1 mouse cellular context compared by ENCODE assay signal in the genomic region with DNA sequence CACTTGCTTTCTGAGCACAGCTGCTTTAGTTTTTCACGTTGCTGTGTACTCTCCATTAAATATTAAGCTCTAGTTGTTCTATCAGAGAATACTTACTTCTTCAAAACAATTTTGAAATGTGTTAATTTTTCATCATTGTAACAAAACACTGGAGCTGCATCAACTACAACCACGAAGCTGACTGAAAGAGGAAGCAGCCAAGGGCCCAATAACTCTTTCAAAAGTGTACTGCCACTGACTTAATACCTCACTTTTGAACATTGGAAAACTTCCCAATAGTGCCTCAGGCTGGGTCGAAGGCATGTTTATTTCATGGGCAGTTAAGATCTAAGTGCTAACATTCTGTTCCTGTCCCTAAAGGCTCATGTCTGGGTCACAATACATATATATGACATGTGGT.
TF ChIP-seq lines count a peak whose summit lies in the region.

No protein-coding gene starts in this region.

TF ChIP-seq in MEL, 35 proteins besides CTCF, POLR2A, EP300 and RAD21:
- TF ChIP-seq KAT2A (conservative IDR thresholded peaks at IDR 0.05; ENCODE audit: low read depth, low read length) (no peak), SMC3 (IDR thresholded peaks at IDR 0.05; ENCODE audit: low read depth, low read length) (no peak), MAZ (IDR thresholded peaks at IDR 0.05; ENCODE audit: low read depth, low read length) (no peak), ZNF384 (IDR thresholded peaks at IDR 0.05; ENCODE audit: low read depth, low read length) (no peak), JUND (IDR thresholded peaks at IDR 0.05; ENCODE audit: low read depth, low read length) (no peak), CHD1 (IDR thresholded peaks at IDR 0.05; ENCODE audit: low read depth, low read length) (no peak), GABPA (IDR thresholded peaks at IDR 0.05; ENCODE audit: low read depth, low read length) (no peak), NELFE (IDR thresholded peaks at IDR 0.05; ENCODE audit: low read depth, low read length) (no peak), ETS1 (IDR thresholded peaks at IDR 0.05; ENCODE audit: low read depth, low read length) (no peak), MYB (IDR thresholded peaks at IDR 0.05; ENCODE audit: low read depth, low read length) (no peak), MYC (IDR thresholded peaks at IDR 0.05; ENCODE audit: low read depth, low read length) (no peak), POLR2AphosphoS2 (IDR thresholded peaks at IDR 0.05; ENCODE audit: low read length) (no peak), ZKSCAN1 (IDR thresholded peaks at IDR 0.05; ENCODE audit: low read depth, low read length) (no peak)
